Mouse (Mus musculus): ENCODE results near the gene Mgat4b.

DNA sequence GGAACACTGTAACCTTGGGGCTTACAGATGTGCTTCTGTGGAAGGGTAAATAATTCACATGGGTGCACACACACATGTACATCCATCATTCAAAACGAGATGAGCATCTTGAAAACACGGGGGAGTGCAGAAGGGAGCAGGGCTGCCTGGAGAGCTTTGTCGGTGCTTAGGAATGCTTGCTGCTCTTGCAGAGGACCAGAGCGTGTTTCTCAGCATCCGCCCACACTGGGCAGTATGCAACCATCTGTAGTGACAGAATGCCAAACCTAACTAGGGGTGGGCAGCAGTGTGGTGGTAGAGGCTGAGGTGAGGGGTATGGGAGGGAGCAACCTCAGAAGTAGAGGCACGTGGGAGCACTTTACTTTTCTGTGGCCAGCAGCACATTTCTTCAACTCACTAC, 33.6 kb upstream of the Mgat4b start:
- TF ChIP-seq CHD2 (IDR thresholded peaks at IDR 0.05; ENCODE audit: low read depth, low read length) (no peak), HCFC1 (IDR thresholded peaks at IDR 0.05; ENCODE audit: borderline replicate concordance, insufficient read depth, low read length) (no peak), ZC3H11A (IDR thresholded peaks at IDR 0.05; ENCODE audit: borderline replicate concordance, low read depth, low read length) (no peak)
